Mouse (Mus musculus): Measurements from ENCODE around the gene Mvk. TPM values are rescaled to one million over a fixed set of nuclear protein-coding genes. Genes with fewer than 3 reads are reported as not detected.

Mvk gene
- polyA plus RNA-seq (2014; fragmentation: Illumina TruSeq; extraction: RNeasy Lipid Tissue Mini Kit (QIAGEN cat#74804); ENCODE audit: low read depth, low replicate concordance) = 1.1 TPM

DNA sequence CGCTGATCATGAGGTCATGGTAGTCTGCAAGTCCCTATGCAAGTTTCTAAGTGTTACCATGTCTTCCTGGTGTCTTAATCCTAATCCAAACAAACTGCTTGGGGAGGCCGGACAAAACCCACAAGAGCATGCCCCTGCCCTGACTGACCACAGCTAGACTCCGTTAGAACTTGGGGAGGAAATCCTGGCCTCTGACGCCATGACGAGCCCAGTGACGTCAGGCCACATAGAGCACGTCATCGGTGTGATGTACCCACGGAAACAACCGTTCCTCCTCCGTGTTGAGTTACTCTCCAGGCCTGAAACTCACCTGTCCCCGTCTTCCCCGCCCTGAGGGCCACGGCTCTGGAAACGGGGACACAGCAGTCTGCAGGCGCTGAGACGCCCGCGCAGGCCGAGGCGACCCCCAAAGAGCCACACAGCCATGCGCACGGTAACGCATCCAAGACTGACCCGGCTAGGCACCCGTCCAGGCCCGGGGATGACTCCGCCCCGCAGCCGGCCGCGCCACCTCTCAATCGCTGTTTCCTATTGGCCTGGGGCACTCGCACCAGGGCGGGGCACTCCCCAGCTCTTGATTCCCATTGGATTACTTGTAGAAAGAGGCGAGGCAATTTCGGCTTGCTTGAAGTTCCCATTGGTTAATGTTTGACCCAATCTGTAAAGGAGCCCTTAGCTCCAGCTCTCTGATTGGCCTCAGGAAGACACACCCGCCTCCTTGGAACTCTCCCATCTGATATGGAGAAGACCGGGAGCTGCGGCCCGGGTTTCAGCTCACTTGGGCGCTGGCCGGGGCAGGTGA lies at the start of gene Mvk, which contains the start of gene Mmab:
Mvk (plus strand) TSS at position 704 of the 802 bp plus-strand sequence.
Mmab (minus strand) TSS at position 495 of the 802 bp plus-strand sequence.

Other genes starting within 250 kb of the Mvk start
- gene Foxn4, start 170.5 kb upstream of the Mvk start, polyA plus RNA-seq (2014; fragmentation: Illumina TruSeq; extraction: RNeasy Lipid Tissue Mini Kit (QIAGEN cat#74804); ENCODE audit: low read depth, low replicate concordance) = not detected
- gene Myo1h, start 155.1 kb upstream of the Mvk start, polyA plus RNA-seq (2014; fragmentation: Illumina TruSeq; extraction: RNeasy Lipid Tissue Mini Kit (QIAGEN cat#74804); ENCODE audit: low read depth, low replicate concordance) = not detected
- gene Kctd10, start 63.8 kb upstream of the Mvk start, polyA plus RNA-seq (2014; fragmentation: Illumina TruSeq; extraction: RNeasy Lipid Tissue Mini Kit (QIAGEN cat#74804); ENCODE audit: low read depth, low replicate concordance) = 5.0 TPM
- gene Ube3b, start 63.7 kb upstream of the Mvk start, polyA plus RNA-seq (2014; fragmentation: Illumina TruSeq; extraction: RNeasy Lipid Tissue Mini Kit (QIAGEN cat#74804); ENCODE audit: low read depth, low replicate concordance) = 3.1 TPM
- gene Mmab, start 209 bp upstream of the Mvk start, polyA plus RNA-seq (2014; fragmentation: Illumina TruSeq; extraction: RNeasy Lipid Tissue Mini Kit (QIAGEN cat#74804); ENCODE audit: low read depth, low replicate concordance) = 13.3 TPM
- not detected for gene Fam222a, start 123.7 kb downstream of the Mvk start, polyA plus RNA-seq (2014; fragmentation: Illumina TruSeq; extraction: RNeasy Lipid Tissue Mini Kit (QIAGEN cat#74804); ENCODE audit: low read depth, low replicate concordance)
- not detected for gene Trpv4, start 214.2 kb downstream of the Mvk start, polyA plus RNA-seq (2014; fragmentation: Illumina TruSeq; extraction: RNeasy Lipid Tissue Mini Kit (QIAGEN cat#74804); ENCODE audit: low read depth, low replicate concordance)
- gene Gltp, start 246.7 kb downstream of the Mvk start, polyA plus RNA-seq (2014; fragmentation: Illumina TruSeq; extraction: RNeasy Lipid Tissue Mini Kit (QIAGEN cat#74804); ENCODE audit: low read depth, low replicate concordance) = 1.7 TPM

Measured in liver, adult 10 weeks (tissue).